Mouse (Mus musculus) brain, embryonic 14.5 days (tissue): ENCODE data around the gene Cyren.

Source experiments
- CTCF ChIP-seq: fragments of 200-500 bp; IDR thresholded peaks from 2 replicates; pipeline ENCODE4 v1.5.1; 2012; ENCODE audit warnings: inconsistent platforms, mild to moderate bottlenecking, moderate library complexity, borderline replicate concordance; ENCODE audit not compliant: insufficient read depth, insufficient read length; ENCODE audit errors: extremely low read depth
- POLR2A ChIP-seq: fragments of 200-500 bp; IDR thresholded peaks from 2 replicates; pipeline ENCODE4 v1.6.1; 2012; ENCODE audit warnings: mild to moderate bottlenecking, inconsistent platforms, borderline replicate concordance; ENCODE audit not compliant: poor library complexity, insufficient read depth, insufficient read length, severe bottlenecking; ENCODE audit errors: extremely low read depth

DNA sequence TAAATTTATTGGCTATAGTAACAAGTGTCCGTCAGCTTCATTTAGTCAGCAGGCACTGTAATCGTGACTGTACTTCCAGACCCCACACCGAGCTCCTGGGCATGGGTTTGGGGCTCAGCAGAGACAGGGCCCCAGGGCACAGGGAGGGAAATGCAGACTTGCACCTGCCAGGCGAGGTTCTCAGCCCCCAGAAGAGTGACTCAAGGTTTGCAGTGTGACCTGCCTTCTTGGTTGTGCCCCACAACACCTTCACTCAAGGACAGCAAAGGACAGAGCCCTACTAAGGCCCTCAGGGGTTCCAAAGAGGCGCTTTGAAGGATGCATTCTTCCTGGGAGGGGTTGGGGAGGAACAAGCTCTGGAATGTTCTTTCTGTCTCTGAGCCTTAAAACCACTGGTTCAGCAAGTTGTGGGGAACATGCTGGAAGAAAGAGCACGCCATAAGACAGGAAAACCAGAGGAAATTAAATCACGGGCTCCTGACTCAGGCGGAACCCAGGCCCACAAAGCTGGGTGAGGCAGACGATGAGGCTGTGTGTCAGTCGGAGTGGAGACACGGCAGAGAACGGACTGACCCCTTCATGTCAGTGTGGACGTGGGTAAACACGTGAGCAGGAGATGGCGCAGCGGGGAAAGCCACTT lies 1.4 kb upstream of the Cyren start:
- TF ChIP-seq POLR2A, result no peak
- no peak for TF ChIP-seq CTCF
